Mouse (Mus musculus): Measurements from ENCODE around the gene Exosc10. TPM values are rescaled to one million over a fixed set of nuclear protein-coding genes. Genes with fewer than 3 reads are reported as not detected.

The Exosc10 gene
- polyA plus RNA-seq, 1 experiment, result 53.7 TPM

DNA sequence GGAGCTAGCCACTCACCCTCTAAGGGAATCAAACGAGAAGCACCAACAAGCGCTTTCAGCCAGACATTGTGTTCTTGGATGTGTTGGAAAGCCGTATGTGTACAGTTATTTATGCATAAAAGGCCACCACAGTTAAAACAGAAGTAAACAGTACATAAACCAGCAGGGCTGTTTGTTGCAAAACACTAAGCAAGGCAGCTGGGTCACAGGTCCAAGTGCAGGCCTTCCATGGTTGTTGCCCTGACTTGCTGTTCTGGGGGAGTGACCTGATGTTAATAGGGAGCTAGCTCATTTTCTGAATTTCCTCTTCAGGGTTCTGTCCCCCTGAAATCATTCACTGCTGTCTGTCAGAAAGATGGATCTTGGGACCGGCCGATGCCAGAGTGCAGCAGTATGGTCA is 51.6 kb downstream of the Exosc10 start:
- Histone ChIP-seq H3K4me3 (ENCODE audit: insufficient read depth, poor library complexity, severe bottlenecking) (no peak overlapping the region), H3K27me3 (ENCODE audit: control insufficient read depth, insufficient read depth, insufficient read length) (no peaks in the 10 kb centered on the region), H3K36me3 (ENCODE audit: control insufficient read depth, insufficient read depth) (peaks cover 51% of the 10 kb centered on the region), H3ac (ENCODE audit: control insufficient read depth, insufficient read length, low read depth) (no peak overlapping the region), H3K79me2 (ENCODE audit: control insufficient read depth, insufficient read depth) (peaks cover 17% of the 10 kb centered on the region), H3K79me3 (ENCODE audit: low read depth) (peaks cover 5% of the 10 kb centered on the region)
- TF ChIP-seq CTCF (IDR thresholded peaks at IDR 0.05; ENCODE audit: control insufficient read depth, insufficient read depth, insufficient read length) (no peak), MAX (IDR thresholded peaks at IDR 0.05) (no peak), MYOD1 (IDR thresholded peaks at IDR 0.05; ENCODE audit: control insufficient read depth, insufficient read length, low read depth) (no peak), USF1 (IDR thresholded peaks at IDR 0.05; ENCODE audit: low read depth) (no peak), CEBPB (IDR thresholded peaks at IDR 0.05; ENCODE audit: low read depth) (no peak), MYOG (IDR thresholded peaks at IDR 0.05; ENCODE audit: control insufficient read depth, extremely low read depth, insufficient read length) (no peak), FOSL1 (IDR thresholded peaks at IDR 0.05; ENCODE audit: insufficient read depth, low read length, poor library complexity, severe bottlenecking) (no peak)

DNA sequence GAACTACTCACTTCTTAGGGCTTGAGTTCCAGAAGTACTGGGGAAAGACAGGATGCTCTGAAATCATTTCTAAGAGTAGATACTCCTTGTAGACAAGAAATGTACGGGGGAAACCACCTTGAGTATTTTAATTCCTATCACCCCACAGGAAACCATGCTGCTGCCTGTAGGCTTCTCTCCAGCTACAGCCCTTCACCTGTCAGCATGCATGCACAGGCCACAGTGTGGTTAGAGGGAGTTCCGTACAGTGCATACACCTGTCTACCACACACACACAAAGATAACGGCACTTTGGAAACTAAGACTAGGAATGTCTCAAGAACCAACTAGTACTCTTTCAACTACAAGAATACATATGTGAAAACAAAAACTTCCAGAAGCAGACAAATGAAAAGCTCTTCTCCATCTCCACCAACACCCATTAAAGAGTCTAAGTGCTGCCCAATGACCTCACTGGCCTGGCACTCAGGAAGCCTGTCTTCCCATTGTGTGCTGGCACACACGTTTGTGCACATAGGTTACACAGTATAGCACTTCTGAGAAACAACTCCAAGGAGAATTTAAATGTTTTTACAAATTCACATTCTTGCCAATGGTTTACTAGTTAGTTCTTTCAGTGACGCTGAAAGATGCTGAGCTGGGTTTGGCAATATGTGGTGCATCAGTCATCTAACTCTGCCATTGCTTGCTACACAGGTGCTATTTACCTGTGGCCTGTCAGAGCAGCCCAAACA is 52.6 kb downstream of the Exosc10 start:
- TF ChIP-seq FOSL1 (IDR thresholded peaks at IDR 0.05; ENCODE audit: insufficient read depth, low read length, poor library complexity, severe bottlenecking) (no peak), MYOG (IDR thresholded peaks at IDR 0.05; ENCODE audit: control insufficient read depth, extremely low read depth, insufficient read length) (no peak), CTCF (IDR thresholded peaks at IDR 0.05; ENCODE audit: control insufficient read depth, insufficient read depth, insufficient read length) (no peak), CEBPB (IDR thresholded peaks at IDR 0.05; ENCODE audit: low read depth) (no peak), MAX (IDR thresholded peaks at IDR 0.05) (no peak), USF1 (IDR thresholded peaks at IDR 0.05; ENCODE audit: low read depth) (no peak), MYOD1 (IDR thresholded peaks at IDR 0.05; ENCODE audit: control insufficient read depth, insufficient read length, low read depth) (no peak)
- peaks cover 61% of the 10 kb centered on the region for H3K36me3 ChIP-seq (ENCODE audit: control insufficient read depth, insufficient read depth)
- H3K27me3 ChIP-seq (ENCODE audit: control insufficient read depth, insufficient read depth, insufficient read length), result no peaks in the 10 kb centered on the region

DNA sequence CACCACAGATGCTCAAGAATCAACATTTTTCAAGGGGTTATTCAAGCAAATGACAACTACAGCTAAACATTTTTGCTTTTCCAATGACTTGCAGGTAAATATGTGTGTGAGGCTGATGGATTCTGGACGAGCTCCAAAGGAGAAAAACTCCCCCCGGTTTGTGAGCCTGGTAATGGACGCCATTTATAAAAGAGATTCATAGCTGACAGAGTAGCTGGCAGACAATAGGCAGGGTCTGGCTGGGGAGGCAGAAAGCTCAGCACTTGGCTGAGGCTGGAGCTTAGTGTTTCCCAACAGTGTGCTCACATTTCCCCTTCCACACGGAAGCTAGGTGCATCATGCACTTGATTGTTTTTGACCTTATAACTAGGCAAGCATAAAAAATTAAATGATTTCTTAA is 54.3 kb downstream of the Exosc10 start:
- H3K79me3 ChIP-seq (ENCODE audit: low read depth), result peaks cover 14% of the 10 kb centered on the region
- TF ChIP-seq MYOG (IDR thresholded peaks at IDR 0.05; ENCODE audit: control insufficient read depth, extremely low read depth, insufficient read length) (no peak), USF1 (IDR thresholded peaks at IDR 0.05; ENCODE audit: low read depth) (no peak), CTCF (IDR thresholded peaks at IDR 0.05; ENCODE audit: control insufficient read depth, insufficient read depth, insufficient read length) (no peak), MYOD1 (IDR thresholded peaks at IDR 0.05; ENCODE audit: control insufficient read depth, insufficient read length, low read depth) (no peak), FOSL1 (IDR thresholded peaks at IDR 0.05; ENCODE audit: insufficient read depth, low read length, poor library complexity, severe bottlenecking) (no peak), MAX (IDR thresholded peaks at IDR 0.05) (no peak), CEBPB (IDR thresholded peaks at IDR 0.05; ENCODE audit: low read depth) (no peak)
- peaks cover 79% of the 10 kb centered on the region for H3K36me3 ChIP-seq (ENCODE audit: control insufficient read depth, insufficient read depth)
- no peak overlapping the region for H3ac ChIP-seq (ENCODE audit: control insufficient read depth, insufficient read length, low read depth)
- H3K27me3 ChIP-seq (ENCODE audit: control insufficient read depth, insufficient read depth, insufficient read length), result no peaks in the 10 kb centered on the region
- no peak overlapping the region for H3K4me3 ChIP-seq (ENCODE audit: insufficient read depth, poor library complexity, severe bottlenecking)
- peaks cover 45% of the 10 kb centered on the region for H3K79me2 ChIP-seq (ENCODE audit: control insufficient read depth, insufficient read depth)

More for the DNA sequence above, 52.6 kb downstream of the Exosc10 start:
- H3K79me2 ChIP-seq (ENCODE audit: control insufficient read depth, insufficient read depth), result peaks cover 27% of the 10 kb centered on the region
- H3K4me3 ChIP-seq (ENCODE audit: insufficient read depth, poor library complexity, severe bottlenecking), result no peak overlapping the region
- no peak overlapping the region for H3ac ChIP-seq (ENCODE audit: control insufficient read depth, insufficient read length, low read depth)
- peaks cover 8% of the 10 kb centered on the region for H3K79me3 ChIP-seq (ENCODE audit: low read depth)

DNA sequence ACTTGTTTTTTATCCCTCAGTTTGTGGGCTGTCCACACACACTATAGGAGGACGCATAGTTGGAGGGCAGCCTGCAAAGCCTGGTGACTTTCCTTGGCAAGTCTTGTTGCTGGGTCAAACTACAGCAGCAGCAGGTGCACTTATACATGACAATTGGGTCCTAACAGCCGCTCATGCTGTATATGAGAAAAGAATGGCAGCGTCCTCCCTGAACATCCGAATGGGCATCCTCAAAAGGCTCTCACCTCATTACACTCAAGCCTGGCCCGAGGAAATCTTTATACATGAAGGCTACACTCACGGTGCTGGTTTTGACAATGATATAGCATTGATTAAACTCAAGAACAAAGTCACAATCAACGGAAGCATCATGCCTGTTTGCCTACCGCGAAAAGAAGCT is 55.5 kb downstream of the Exosc10 start:
- Histone ChIP-seq H3K79me2 (ENCODE audit: control insufficient read depth, insufficient read depth) (peaks cover 56% of the 10 kb centered on the region), H3K27me3 (ENCODE audit: control insufficient read depth, insufficient read depth, insufficient read length) (no peaks in the 10 kb centered on the region), H3K79me3 (ENCODE audit: low read depth) (peaks cover 14% of the 10 kb centered on the region), H3K4me3 (ENCODE audit: insufficient read depth, poor library complexity, severe bottlenecking) (no peak overlapping the region), H3ac (ENCODE audit: control insufficient read depth, insufficient read length, low read depth) (no peak overlapping the region), H3K36me3 (ENCODE audit: control insufficient read depth, insufficient read depth) (peaks cover 88% of the 10 kb centered on the region)
- no peak for TF ChIP-seq FOSL1 (IDR thresholded peaks at IDR 0.05; ENCODE audit: insufficient read depth, low read length, poor library complexity, severe bottlenecking)
- TF ChIP-seq CEBPB (IDR thresholded peaks at IDR 0.05; ENCODE audit: low read depth), result no peak
- no peak for TF ChIP-seq MYOD1 (IDR thresholded peaks at IDR 0.05; ENCODE audit: control insufficient read depth, insufficient read length, low read depth)
- no peak for TF ChIP-seq MAX (IDR thresholded peaks at IDR 0.05)
- no peak for TF ChIP-seq USF1 (IDR thresholded peaks at IDR 0.05; ENCODE audit: low read depth)
- TF ChIP-seq CTCF (IDR thresholded peaks at IDR 0.05; ENCODE audit: control insufficient read depth, insufficient read depth, insufficient read length), result no peak
- no peak for TF ChIP-seq MYOG (IDR thresholded peaks at IDR 0.05; ENCODE audit: control insufficient read depth, extremely low read depth, insufficient read length)

DNA sequence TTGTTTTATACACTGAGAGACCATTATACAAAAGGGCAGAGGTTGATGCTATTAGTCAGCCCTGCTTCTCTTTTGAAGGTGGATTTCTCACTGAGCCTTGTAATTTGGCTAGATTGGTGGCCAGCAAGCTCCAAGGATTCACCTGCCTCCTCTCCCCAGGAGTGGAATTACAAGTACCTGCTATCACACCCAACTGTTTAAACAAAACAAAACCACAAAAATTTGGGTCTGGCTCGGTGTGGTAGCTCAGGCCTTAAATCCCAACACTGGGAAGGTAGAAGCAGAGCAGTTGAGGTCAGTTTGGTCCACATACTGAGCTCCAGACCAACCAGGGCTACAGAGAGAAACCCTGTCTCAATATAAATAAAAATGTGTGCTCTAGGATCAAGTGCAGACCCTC is 61.6 kb downstream of the Exosc10 start:
- Histone ChIP-seq H3K27me3 (ENCODE audit: control insufficient read depth, insufficient read depth, insufficient read length) (no peaks in the 10 kb centered on the region), H3K4me3 (ENCODE audit: insufficient read depth, poor library complexity, severe bottlenecking) (no peak overlapping the region), H3ac (ENCODE audit: control insufficient read depth, insufficient read length, low read depth) (no peak overlapping the region), H3K79me2 (ENCODE audit: control insufficient read depth, insufficient read depth) (peaks cover 99% of the 10 kb centered on the region), H3K36me3 (ENCODE audit: control insufficient read depth, insufficient read depth) (peaks cover 95% of the 10 kb centered on the region), H3K79me3 (ENCODE audit: low read depth) (peaks cover 65% of the 10 kb centered on the region)
- TF ChIP-seq MYOD1 (IDR thresholded peaks at IDR 0.05; ENCODE audit: control insufficient read depth, insufficient read length, low read depth), result no peak
- TF ChIP-seq USF1 (IDR thresholded peaks at IDR 0.05; ENCODE audit: low read depth), result no peak
- no peak for TF ChIP-seq MYOG (IDR thresholded peaks at IDR 0.05; ENCODE audit: control insufficient read depth, extremely low read depth, insufficient read length)
- no peak for TF ChIP-seq MAX (IDR thresholded peaks at IDR 0.05)
